In the genomic region with DNA sequence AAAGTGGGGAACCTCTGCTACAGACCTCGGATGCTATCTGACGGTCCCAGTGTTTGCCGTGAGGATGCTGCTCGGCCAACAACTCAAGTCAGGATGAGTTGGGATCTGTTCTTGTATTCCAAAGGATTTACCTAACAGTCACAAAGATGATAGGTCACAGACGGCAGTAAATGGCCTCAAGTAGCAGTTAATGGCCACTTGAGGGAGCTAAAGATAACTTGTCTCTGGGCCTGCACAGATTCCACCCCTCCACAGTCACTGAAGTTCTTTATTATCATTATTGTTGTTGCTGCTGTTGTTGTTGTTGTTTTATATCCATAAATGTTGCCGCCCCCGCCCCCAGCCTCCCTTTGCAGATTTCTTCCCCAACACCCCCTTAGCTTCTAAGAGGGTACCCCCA, we compare ENCODE assay signal across 10 mouse cellular contexts.
DNase-seq lines count a peak whose midpoint lies in the region; ATAC-seq and TF ChIP-seq lines count a peak whose summit lies in the region.
"Had no signal": no experiment of that assay in that cellular context is flagged by ENCODE, and none has a peak within 500 bp of the region (broad histone marks: within the 10 kb centered on the region; RNA-seq: fewer than 3 reads in every experiment).

No protein-coding gene starts in this region.

- H3K9ac ChIP-seq in forebrain, embryonic 11.5 days (ENCODE audit: low read length), result no peak overlapping the region
- H3K9ac ChIP-seq in forebrain, embryonic 12.5 days, result no peak overlapping the region
- no peak overlapping the region for H3K9ac ChIP-seq in lung, embryonic 14.5 days
- H3K9ac ChIP-seq: embryonic facial prominence, embryonic 13.5 days; liver, embryonic 13.5 days had no signal

- no peaks in the 10 kb centered on the region for H3K9me3 ChIP-seq in forebrain, embryonic 11.5 days (ENCODE audit: control insufficient read depth, low read length)
- no peaks in the 10 kb centered on the region for H3K9me3 ChIP-seq in forebrain, embryonic 12.5 days
- no peaks in the 10 kb centered on the region for H3K9me3 ChIP-seq in lung, embryonic 14.5 days (ENCODE audit: low read depth, low read length)
- H3K9me3 ChIP-seq: embryonic facial prominence, embryonic 13.5 days; liver, embryonic 13.5 days had no signal

- no peak overlapping the region for H3K27ac ChIP-seq in forebrain, embryonic 11.5 days (ENCODE audit: low read depth, low read length)
- H3K27ac ChIP-seq in forebrain, embryonic 12.5 days, result no peak overlapping the region
- no peak overlapping the region for H3K27ac ChIP-seq in lung, embryonic 14.5 days (ENCODE audit: low read depth)
- H3K27ac ChIP-seq: embryonic facial prominence, embryonic 13.5 days had no signal

- DNase-seq in forebrain, embryonic 11.5 days (ENCODE audit: low spot score), result no peak
- DNase-seq in lung, embryonic 14.5 days, result peak; percentile 64
- DNase-seq in lung, adult 2 months, result no peak
- peak; percentile 56 for DNase-seq in embryo, embryonic 10.5 days (ENCODE audit: low spot score)
- peak; percentile 64 for DNase-seq in retina, embryonic 14.5 days (ENCODE audit: low spot score)
- no peak for DNase-seq in left cerebral cortex, adult 18-20 months (ENCODE audit: low spot score in 2 of 2)
- DNase-seq in layer of hippocampus, postnatal 25 days (ENCODE audit: extremely low spot score in 1 of 2, low spot score in 1 of 2), result no peak
- DNase-seq: liver, embryonic 13.5 days had no signal

- H3K4me1 ChIP-seq in forebrain, embryonic 11.5 days (replicated peaks; ENCODE audit: control insufficient read depth, insufficient read depth, low read length), result no peaks in the 10 kb centered on the region
- H3K4me1 ChIP-seq in forebrain, embryonic 12.5 days, result no peaks in the 10 kb centered on the region
- no peaks in the 10 kb centered on the region for H3K4me1 ChIP-seq in lung, embryonic 14.5 days (ENCODE audit: insufficient read depth)
- no peaks in the 10 kb centered on the region for H3K4me1 ChIP-seq in lung, adult 2 months (ENCODE audit: control insufficient read depth, insufficient read depth, low read length)
- H3K4me1 ChIP-seq: embryonic facial prominence, embryonic 13.5 days had no signal

- no peaks in the 10 kb centered on the region for H3K36me3 ChIP-seq in forebrain, embryonic 11.5 days (ENCODE audit: control insufficient read depth, insufficient read depth, low read length)
- no peaks in the 10 kb centered on the region for H3K36me3 ChIP-seq in forebrain, embryonic 12.5 days (replicated peaks)
- no peaks in the 10 kb centered on the region for H3K36me3 ChIP-seq in lung, embryonic 14.5 days (ENCODE audit: insufficient read depth)
- H3K36me3 ChIP-seq: embryonic facial prominence, embryonic 13.5 days; liver, embryonic 13.5 days had no signal

- peak; percentile 60 for TF ChIP-seq CTCF in lung, embryonic 14.5 days (IDR thresholded peaks at IDR 0.05; ENCODE audit: low read depth)
- TF ChIP-seq CTCF in lung, adult 2 months (IDR thresholded peaks at IDR 0.05; ENCODE audit: insufficient read depth, low read length), result no peak

- TF ChIP-seq POLR2A in lung, adult 2 months (IDR thresholded peaks at IDR 0.05; ENCODE audit: borderline replicate concordance, extremely low read depth, low read depth, low read length), result no peak

- no peaks in the 10 kb centered on the region for H3K27me3 ChIP-seq in forebrain, embryonic 11.5 days (ENCODE audit: control insufficient read depth, insufficient read depth, low read length)
- H3K27me3 ChIP-seq in forebrain, embryonic 12.5 days, result no peaks in the 10 kb centered on the region
- H3K27me3 ChIP-seq in lung, embryonic 14.5 days (ENCODE audit: insufficient read depth, low read length), result no peaks in the 10 kb centered on the region
- H3K27me3 ChIP-seq: embryonic facial prominence, embryonic 13.5 days; liver, embryonic 13.5 days had no signal

- WGBS in forebrain, embryonic 11.5 days, result 47% methylated on average over 7 of the region's 7 CpGs
- WGBS in forebrain, embryonic 12.5 days, result 47% methylated on average over 7 of the region's 7 CpGs
- 37% methylated on average over 7 of the region's 7 CpGs for WGBS in lung, embryonic 14.5 days
- WGBS in lung, adult 2 months, result 29% methylated on average over 7 of the region's 7 CpGs

- peak; percentile 45; the same call in 1 of the 2 replicates for ATAC-seq in forebrain, embryonic 11.5 days (replicated peaks; ENCODE audit: low FRiP score)
- ATAC-seq in forebrain, embryonic 12.5 days (ENCODE audit: low FRiP score), result no peak
- peak; percentile 16; the same call in 1 of the 2 replicates for ATAC-seq in lung, embryonic 14.5 days (ENCODE audit: insufficient read depth)

- no peak overlapping the region for H3K4me3 ChIP-seq in forebrain, embryonic 11.5 days (ENCODE audit: low read depth, low read length)
- no peak overlapping the region for H3K4me3 ChIP-seq in forebrain, embryonic 12.5 days (replicated peaks)
- no peak overlapping the region for H3K4me3 ChIP-seq in lung, embryonic 14.5 days (ENCODE audit: low read depth, low read length)
- no peak overlapping the region for H3K4me3 ChIP-seq in lung, adult 2 months (replicated peaks; ENCODE audit: extremely low read depth, low read depth, low read length)
- H3K4me3 ChIP-seq: embryonic facial prominence, embryonic 13.5 days; liver, embryonic 13.5 days had no signal

- no peak overlapping the region for H3K4me2 ChIP-seq in forebrain, embryonic 11.5 days (ENCODE audit: low read depth, low read length, severe bottlenecking)
- no peak overlapping the region for H3K4me2 ChIP-seq in forebrain, embryonic 12.5 days
- H3K4me2 ChIP-seq in lung, embryonic 14.5 days, result no peak overlapping the region
- H3K4me2 ChIP-seq: embryonic facial prominence, embryonic 13.5 days; liver, embryonic 13.5 days had no signal

Comparison
In these comparisons a context has a peak if more than half of its experiments do, and no peak if none do; other contexts are left out.
1. DNase-seq: peak in lung, embryonic 14.5 days (single experiment), embryo, embryonic 10.5 days (single experiment) and retina, embryonic 14.5 days (single experiment); none in forebrain, embryonic 11.5 days (single experiment), lung, adult 2 months (single experiment), left cerebral cortex, adult 18-20 months (0 of 2) and layer of hippocampus, postnatal 25 days (0 of 2).